Mouse (Mus musculus): Measurements from ENCODE around the gene Ablim2.

Ablim2 gene

DNA sequence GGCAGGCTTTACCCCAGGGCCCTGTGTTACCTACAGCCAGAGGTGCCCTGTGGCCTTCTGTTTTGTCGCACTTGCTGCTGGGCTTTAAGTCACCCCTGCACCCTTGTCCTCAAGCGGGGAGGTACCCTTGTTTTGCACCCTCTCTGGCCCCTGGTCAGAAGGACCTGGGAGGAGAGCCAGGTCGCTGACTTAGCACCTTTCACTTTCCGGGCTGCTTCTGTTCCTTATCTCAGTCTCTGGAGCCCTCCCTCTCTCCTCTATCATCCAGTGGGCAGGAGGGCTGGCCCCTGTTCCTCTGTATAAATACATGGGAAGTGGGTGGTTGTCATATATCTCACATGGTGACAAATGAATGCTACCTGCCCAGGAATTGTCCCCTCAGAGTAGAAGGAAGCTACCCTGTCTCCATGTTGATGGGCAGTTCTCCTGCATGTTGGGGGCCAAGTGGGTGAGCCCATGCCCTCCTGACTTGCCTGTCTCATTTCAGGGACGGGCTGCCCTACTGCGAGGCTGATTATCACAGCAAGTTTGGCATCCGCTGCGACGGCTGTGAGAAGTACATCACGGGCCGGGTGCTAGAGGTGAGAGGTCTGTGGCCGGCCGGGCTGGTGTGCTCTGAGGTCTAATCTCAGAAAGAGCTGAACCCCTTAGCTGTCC is 54.1 kb downstream of the Ablim2 start:
- in situ Hi-C loops (cut with MboI, MseI) = no loop called here

DNA sequence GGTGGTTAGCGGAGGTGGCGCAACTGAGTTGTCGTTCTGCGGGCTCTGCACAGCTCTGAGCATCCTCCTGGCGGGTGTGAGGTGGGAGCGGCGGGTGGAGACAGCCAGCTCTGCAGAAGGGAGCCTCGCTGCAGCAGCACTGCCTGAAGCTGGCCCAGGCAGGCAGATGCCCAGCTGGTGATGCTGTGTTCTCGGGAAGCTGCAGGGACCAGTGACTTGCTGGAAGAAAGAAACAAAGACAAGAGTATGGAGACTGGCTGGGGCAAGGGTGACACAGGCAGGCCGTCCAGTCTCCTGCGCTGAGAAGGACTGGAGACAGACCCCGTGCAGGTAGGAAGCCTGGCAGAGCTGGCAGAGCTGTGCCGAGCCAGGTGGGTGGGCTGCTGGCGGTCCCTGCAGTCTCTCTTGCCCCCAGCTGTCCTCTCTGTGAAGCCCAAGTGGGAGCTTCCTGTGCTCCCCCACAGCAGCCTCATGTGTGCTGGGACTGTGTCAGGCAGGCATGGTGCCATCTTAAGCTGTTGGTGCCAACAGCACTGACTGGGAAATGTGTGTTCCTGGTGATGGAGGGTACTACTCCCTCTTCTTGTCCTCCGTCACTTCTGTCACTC is 56.8 kb downstream of the Ablim2 start:
- in situ Hi-C loops (cut with MboI, MseI) = no loop called here

DNA sequence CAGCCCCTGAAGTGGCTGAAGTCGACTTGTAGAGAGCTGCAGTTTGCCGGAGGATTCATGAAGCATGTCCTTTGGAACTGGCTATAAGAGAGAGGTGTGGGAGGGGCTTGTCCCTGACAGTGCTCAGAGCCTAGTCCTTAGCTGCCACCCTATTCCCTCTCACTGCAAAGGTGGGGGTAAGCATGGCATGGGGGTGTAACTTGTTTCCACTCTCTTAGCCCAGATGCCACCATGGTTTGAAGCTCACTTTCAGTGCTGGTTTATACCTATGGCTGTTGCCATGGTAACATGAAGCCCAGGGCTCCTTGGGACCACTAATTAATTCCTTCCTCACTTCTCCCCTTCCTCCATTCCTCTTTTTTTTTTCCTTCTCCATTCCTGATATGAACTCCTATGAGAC is 57.4 kb downstream of the Ablim2 start:
- in situ Hi-C loops (cut with MboI, MseI) = no loop called here

DNA sequence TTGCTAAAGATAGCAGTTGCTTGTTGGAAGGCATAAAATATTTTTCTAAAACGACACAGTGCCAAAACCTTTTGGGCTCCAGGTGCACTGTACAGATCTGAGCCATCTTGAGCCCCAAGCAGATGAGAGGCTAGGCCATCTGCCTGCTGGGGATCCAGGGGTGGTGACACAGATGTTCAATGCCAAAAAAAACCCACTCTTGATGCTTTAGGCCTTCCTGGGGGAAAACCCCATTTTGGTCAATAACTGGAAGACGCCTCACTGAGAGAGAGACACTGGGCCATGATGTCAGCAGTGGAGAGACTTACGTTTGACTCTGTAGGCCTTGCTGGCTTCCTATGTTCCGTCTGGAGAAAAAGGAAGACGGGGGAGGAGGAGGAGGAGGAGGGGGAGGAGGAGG is 59.6 kb downstream of the Ablim2 start:
- in situ Hi-C loops (cut with MboI, MseI) = no loop called here

DNA sequence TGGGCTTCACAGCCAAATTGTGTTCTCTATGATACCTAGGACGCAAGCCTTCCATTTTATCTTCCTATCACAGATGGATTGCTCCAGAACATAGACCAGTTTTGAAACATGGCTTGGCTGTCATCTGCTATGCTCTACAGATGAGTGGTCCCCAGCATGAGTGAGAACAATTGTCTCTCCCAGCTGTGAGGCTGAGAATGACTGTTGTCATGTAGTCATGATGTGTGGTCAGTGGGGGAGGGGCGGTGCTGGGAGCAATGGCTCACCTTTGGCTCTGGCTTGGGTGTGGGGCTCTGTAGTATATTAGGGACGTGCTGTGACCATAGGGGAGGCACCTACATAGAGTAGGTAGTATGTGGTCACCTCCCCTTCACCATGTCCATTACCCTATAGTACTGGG is 60.2 kb downstream of the Ablim2 start:
- in situ Hi-C loops (cut with MboI, MseI) = no loop called here

DNA sequence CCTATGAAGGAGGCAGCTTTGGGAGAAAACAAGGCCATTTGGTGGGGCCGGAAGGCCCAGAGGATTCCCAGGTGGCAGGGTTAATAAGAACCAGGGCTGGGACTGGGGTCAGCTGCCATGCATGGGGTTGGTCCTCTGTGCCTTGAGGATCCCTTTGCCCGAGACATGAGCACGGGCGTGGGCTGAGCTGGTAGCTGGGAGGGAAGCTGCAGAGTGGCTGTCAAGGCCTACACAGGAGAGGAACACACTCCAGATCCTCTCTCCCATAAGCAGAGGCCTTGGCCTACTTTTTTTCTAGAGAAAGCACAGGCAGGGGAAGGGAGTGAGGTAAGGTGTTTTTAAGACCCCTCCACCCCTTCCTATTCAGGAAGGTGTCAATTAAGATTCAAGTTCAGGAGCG is 65.0 kb downstream of the Ablim2 start:
- in situ Hi-C loops (cut with MboI, MseI) = no loop called here

DNA sequence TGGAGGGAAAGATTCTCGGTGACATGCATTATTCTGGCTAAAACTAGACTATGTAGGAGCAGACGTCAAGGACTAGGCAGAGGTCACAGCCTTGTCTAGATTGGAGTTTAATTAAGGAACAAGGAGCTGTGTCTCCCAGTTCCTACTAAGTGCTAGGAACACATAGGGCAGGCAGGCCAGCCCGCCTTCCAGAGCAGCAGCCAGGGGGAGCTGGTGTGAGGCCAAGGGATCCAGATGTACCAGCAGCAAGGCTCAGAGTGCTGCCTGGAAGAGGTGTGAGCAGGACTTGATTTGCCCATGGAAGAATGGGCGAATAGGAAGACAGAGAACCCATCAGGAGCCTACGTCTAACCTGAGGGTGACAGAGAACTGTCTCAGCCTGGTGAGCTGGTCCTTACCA is 68.8 kb downstream of the Ablim2 start:
- in situ Hi-C loops (cut with MboI, MseI) = no loop called here

DNA sequence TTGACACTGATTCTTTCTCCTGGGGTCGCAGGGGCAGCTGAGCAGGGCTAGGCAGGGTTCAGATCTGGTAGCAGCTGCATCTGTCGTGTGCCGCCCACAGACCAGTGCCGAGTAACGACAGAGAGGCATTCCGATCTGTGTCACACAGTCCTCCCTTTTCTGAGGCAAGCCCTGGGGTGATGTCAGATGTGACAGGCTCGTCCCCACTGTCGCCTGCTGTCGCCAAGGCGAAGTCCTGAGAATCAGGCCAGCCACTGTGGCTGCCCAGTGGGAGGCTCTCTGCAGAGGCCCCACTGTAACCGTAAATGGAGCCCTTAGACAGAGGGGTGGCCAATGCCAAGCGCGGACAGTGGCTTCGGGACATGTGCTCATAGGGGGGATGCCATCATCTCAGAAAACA is 69.4 kb downstream of the Ablim2 start:
- in situ Hi-C loops (cut with MboI, MseI) = no loop called here

DNA sequence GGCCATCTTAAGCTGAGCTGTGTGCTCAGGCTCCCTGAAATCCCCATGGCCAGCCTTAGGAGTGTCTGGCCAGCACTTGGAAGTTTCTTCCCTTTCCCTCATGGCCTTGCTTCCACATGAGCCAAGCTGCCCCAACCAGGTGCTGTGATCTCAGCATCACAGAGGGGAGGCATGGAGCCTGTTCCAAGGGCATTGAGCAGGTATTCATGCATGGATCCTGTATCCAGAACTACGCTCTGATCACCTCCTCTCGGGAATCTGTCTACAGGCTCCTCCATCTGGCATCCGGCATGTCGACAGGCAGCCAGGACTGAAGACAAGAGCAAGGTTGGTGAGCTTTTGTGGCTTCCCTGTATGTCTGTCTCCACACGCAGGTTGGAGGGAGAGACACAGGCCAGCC is 70.2 kb downstream of the Ablim2 start:
- in situ Hi-C loops (cut with MboI, MseI) = no loop called here

DNA sequence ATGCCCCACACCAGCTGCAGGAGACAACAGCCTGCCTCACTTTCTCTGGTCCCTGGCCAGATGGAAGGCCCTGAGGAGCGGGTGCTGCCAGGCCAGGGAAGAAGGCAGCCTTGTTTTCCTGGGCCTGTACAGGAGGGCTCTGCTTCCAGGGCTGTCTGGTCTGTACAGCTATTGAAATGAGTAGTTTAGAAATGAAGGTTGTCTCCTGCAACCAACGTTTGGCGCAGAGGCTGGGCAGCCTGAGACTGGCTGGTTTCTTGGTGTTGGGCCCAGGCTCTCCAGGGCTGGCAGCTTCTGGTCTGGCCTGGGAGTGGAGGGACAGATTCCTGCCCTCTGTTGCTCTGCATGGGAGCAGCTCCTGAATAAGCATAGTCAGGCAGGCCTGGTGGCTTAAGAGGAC is 72.4 kb downstream of the Ablim2 start:
- in situ Hi-C loops (cut with MboI, MseI) = no loop called here

DNA sequence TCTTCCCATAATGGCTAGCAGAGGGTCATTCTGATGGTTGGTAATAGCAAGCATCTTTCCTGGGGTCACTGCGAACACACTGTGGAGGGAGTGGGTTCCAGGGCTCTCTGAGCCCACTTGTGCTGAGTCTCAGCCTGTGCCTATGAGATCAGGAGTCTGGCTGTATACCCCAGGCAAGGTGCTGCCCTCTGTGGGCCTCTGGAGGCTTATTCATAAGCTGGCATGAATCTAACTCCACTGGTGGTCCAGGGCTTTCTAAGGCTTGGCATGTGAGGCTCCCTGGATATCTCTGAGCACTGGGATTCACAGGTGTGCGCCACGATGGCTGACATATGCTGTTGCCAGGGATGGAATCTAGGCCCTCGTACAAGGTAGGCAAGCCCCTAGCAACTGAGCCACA is 76.2 kb downstream of the Ablim2 start:
- in situ Hi-C loops (cut with MboI, MseI) = no loop called here

DNA sequence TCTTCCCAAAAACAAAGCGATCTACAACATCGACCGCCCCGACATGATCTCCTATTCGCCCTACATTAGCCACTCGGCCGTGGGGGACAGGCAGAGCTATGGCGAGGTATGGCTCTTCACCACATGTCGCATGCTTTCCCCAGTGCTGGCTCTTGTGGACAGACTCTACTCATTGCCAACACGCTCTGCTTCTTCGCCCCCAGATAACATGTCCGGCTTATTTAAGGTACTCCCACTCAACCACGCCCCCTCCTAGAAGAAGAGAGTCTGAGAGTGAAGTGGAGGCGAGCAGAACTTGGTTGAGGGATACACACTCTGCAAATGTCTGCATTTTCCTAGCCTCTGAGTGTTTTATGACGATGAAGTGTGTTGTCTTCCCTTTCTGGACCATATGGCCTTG is 79.3 kb downstream of the Ablim2 start:
- in situ Hi-C loops (cut with MboI, MseI) = no loop called here

DNA sequence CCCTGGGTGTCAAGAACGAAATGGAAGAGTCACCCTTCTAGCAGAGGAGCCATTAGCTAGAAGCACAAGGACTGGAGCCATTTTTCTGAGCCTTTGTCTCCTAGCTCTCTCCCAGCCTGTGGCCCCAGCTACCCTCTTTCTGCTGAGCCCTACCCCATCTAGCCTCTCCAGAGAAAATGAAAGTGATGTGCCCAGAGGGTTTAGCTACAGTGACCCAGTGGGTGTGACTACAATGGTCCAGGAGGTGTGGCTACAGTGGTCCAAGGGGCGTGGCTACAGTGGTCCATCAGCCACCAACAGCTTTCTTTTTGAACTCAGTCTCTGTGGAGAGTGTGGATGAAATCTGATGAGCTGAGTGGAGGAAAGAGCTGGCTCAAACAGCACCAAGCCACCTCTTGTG is 81.6 kb downstream of the Ablim2 start:
- in situ Hi-C loops (cut with MboI, MseI) = no loop called here

DNA sequence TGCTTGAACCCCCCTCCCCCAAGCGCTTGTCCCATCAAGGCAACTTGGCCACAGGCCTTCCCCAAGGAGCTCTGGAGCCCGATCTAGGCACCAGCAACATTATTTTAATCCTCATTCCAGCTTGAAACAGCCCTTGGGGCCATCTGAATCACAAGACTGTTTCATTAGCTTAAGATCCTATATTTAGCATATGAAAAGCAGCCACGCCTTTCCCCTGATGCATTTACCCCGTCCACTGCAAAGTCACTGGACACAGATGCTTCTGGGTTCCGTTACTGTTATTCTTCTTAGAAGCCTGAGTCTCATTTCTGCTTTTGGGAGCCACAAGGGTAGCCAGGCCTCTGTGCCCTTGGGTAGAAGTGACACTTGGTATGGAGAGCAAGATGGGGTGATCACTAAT is 93.8 kb downstream of the Ablim2 start:
- in situ Hi-C loops (cut with MboI, MseI) = no loop called here

DNA sequence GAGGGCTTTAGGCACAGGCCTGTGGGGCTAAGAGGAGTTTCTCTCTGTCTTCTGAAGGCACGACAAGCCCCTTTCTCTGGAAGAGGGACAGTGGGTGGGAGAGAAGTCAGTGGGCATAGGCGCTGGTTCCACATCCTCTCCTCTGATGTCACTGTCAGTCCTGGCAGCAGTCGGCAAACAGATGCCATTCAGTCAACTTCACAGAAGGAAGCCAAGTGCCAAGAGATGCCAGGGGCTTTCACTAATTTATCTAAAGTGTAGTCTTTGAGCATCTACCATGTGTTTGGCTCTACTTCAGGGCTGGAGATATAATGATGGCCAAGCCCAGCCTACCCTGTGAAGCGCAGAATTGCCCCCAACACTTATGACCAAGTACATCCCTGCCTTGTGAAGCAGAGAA is 95.8 kb downstream of the Ablim2 start:
- in situ Hi-C loops (cut with MboI, MseI) = no loop called here

DNA sequence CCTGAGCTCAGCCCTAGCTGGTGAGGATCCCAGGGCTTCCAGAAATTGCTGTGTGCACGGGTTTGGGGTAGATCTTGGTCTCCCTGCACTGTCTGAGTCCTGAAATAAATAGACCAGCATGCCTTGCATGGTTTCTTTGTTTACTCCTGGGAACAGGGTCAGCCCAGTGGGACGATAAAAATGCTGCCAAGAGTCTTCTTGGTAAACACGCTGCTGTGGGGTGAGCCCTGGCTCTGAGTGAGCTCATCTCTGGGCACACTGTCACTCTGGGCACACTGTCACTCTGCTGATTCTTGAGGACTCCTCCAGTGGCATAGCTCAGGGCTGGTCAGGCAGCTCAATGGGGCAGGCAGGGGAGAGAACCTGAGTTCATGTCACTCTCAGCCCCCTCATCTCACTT is 98.6 kb downstream of the Ablim2 start:
- in situ Hi-C loops (cut with MboI, MseI) = loop anchor here (5.0 kb wide), 1 partner anchor 59 kb away; no protein-coding TSS in a partner anchor

DNA sequence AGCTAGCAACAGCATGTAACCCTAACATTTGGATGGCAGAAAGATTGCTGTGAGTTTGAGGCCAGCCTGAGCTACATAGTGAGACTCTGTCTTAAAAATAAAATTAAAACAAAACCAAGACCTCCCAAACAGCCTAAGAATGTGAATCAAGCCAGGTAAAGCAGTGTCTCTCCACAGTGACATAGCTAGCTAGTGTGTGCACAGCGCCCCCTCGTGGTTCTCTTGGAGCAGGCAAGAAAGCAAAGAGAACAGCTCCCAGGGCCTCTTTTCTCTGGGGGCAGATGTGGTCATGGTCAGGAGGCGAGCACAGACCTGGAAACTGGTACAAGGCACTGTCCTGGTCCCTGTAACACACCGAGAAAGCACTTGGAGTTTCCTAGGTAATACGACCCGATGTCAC is 100.4 kb downstream of the Ablim2 start:
- in situ Hi-C loops (cut with MboI, MseI) = loop anchor here (5.0 kb wide), 1 partner anchor 61 kb away; no protein-coding TSS in a partner anchor

DNA sequence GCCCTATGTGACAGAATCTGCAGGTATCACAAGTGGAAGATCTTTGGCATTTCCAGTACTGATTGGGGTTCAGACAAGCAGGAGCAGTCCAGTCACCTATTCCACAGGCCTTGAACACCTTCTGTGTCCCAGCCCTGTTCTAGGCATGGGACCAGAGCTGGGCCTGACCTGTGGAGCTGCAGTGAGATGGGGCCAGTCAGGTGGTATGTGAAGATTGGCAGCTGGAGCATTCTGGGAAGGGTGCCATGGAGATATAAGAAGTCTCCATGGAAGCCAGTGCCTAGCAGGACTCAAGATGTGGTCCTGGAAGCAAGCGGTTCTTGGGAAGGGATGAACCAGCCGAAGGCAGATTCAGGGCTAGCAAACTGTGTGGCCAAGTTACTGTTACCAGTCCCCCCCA is 103.8 kb downstream of the Ablim2 start:
- in situ Hi-C loops (cut with MboI, MseI) = no loop called here

DNA sequence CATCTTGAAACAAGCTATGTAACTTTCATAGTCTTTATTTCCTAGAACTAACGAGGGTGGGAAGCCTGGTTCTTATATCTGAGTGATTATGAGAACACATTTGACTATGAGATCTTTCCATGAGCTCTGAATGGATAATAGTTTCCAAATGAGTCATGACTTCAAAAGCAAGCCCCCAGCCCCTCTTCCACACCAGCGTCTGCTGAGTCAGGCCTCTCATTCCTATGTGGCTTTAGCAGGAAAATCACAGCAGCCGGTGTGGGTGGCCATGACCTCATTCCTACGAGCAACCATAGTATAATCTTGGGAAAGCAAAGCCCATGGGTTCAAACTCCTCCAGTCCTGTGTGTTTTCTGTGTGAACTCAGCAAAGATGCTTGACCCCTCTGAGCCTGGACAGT is 112.3 kb downstream of the Ablim2 start:
- in situ Hi-C loops (cut with MboI, MseI) = no loop called here

DNA sequence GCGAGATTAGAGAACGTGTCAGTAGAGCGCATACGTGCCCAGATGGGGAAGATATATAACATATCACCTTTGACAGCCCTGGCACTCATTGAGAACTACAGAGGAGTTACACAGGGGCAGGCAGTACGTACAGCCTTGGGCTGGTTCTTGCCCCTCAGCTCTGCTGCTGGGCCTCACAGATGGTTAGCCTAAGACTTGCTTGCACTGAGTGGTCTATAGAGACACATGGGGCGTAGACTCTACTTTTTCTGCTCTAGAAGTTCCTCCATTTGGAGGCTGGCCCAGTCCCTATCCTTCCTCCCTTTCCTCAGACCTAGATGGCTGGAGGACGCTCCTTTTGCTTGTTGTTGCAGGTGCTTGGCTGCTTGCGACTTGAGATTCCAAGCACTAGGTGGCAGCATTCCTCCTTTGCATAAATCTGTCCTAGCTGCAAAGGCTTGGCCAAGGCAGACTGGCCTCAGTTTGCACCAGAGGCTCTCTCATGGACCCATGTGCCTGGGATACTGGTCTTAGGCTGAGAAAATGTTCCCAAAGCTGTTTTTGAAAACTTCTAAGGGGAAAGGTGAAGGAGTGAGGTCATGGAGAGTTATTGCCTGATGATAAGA is 112.8 kb downstream of the Ablim2 start:
- in situ Hi-C loops (cut with MboI, MseI) = no loop called here

DNA sequence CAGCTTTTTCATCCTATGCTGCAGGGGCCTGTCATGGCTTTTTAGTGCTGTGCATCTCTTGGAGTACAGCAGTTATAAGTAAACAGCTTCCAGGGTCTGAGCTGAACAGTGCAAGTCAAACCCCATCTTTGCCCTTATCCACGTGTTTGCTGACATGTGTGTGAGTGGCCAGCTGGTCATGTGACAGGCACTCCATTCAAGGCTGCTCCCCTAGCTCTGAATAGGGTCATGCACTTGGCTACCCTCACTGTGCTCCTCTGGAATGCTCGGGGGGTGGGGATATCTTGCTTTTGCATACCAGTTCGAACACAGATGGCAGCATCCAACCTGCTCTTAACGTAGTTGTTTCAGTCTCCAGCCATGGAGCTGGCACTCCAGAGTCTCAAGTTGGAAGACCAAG is 115.7 kb downstream of the Ablim2 start:
- in situ Hi-C loops (cut with MboI, MseI) = no loop called here

DNA sequence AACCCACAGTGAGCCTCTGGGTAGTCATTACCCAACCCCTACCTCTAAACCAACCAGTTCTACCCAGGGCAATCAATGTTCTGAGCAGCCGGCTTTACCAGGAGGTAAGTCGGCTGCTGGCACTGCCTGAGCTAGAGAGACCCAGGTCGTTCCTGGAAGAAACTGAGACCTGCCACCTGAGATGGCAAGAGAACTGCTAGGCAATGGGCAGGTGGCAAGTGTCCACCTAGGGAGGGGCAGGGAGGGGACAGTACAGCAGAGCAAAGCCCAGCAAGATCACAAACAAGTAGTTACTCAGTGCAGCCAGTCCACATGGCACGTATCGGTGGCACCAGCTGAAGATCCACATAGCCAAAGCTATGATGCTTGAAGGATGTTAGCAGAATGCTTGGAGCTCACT is 118.6 kb downstream of the Ablim2 start:
- in situ Hi-C loops (cut with MboI, MseI) = no loop called here

DNA sequence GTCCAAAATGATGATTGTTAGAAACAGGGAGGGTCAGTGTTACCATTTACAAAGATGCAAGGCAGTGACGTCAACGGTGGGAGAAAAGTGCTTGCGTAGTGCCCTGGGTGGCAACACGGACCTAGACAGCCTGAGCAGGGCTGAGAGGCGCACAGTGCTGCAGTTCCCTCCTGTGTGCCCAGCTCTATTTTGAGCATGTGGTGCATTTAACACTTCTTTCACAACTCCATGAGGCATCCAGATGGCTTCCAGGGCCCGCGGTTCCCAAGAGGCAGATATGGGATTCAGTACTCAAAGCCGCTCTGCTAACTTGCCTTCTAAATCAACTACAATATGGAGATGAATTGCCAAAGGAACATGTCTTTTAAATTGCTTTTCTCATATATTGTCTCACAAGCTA is 121.5 kb downstream of the Ablim2 start:
- in situ Hi-C loops (cut with MboI, MseI) = no loop called here
